Mouse (Mus musculus): ENCODE data around the gene Hivep3. TPM values are rescaled to one million over a fixed set of nuclear protein-coding genes. Genes with fewer than 3 reads are reported as not detected.

Hivep3 gene
- polyA plus RNA-seq, 1 experiment = 0.54 TPM

GRCm38 (mm10) chr4:119768046-119768445, 34.5 kb downstream of the Hivep3 start:
- no peaks in the 10 kb centered on the region for H3K27me3 ChIP-seq (ENCODE audit: control insufficient read depth, insufficient read depth, insufficient read length)
- H3ac ChIP-seq (ENCODE audit: control insufficient read depth, insufficient read length) = no peak overlapping the region
- TF ChIP-seq MYOG (IDR thresholded peaks at IDR 0.05; ENCODE audit: control insufficient read depth in 1 of 3, insufficient read depth in 1 of 3, insufficient read length in 2 of 3, low read depth in 2 of 3) = no peak
- TF ChIP-seq CEBPB (IDR thresholded peaks at IDR 0.05; ENCODE audit: insufficient read depth, poor library complexity, severe bottlenecking) = no peak
- TF ChIP-seq SRF (IDR thresholded peaks at IDR 0.05; ENCODE audit: control insufficient read depth, insufficient read length, low read depth) = no peak
- no peak for TF ChIP-seq TCF12 (IDR thresholded peaks at IDR 0.05; ENCODE audit: insufficient read depth, poor library complexity, severe bottlenecking)
- TF ChIP-seq REST (IDR thresholded peaks at IDR 0.05; ENCODE audit: insufficient read depth, insufficient read length) = no peak
- no peak for TF ChIP-seq USF1 (IDR thresholded peaks at IDR 0.05; ENCODE audit: low read depth)
- TF ChIP-seq MYOD1 (IDR thresholded peaks at IDR 0.05; ENCODE audit: control insufficient read depth in 1 of 3, insufficient read length in 2 of 3, low read depth in 2 of 3) = no peak
- no peak for TF ChIP-seq POLR2A (IDR thresholded peaks at IDR 0.05; ENCODE audit: insufficient read length, low read depth)
- no peak for TF ChIP-seq MAX (IDR thresholded peaks at IDR 0.05; ENCODE audit: low read depth)
- TF ChIP-seq E2F4 (IDR thresholded peaks at IDR 0.05; ENCODE audit: insufficient read depth) = no peak
- TF ChIP-seq POLR2AphosphoS2 (IDR thresholded peaks at IDR 0.05; ENCODE audit: insufficient read length, low read depth) = no peak
- TF ChIP-seq TCF3 (IDR thresholded peaks at IDR 0.05; ENCODE audit: insufficient read length, low read depth) = no peak
- H3K4me3 ChIP-seq = no peak overlapping the region
- no peaks in the 10 kb centered on the region for H3K79me2 ChIP-seq (ENCODE audit: control insufficient read depth, insufficient read depth)
- no peak overlapping the region for H3K4me2 ChIP-seq (ENCODE audit: low read depth)
- no peaks in the 10 kb centered on the region for H3K36me3 ChIP-seq (ENCODE audit: control insufficient read depth, insufficient read depth)

GRCm38 (mm10) chr4:119775913-119776312, 42.3 kb downstream of the Hivep3 start:
- no peak overlapping the region for H3ac ChIP-seq (ENCODE audit: control insufficient read depth, insufficient read length)
- no peak overlapping the region for H3K4me2 ChIP-seq (ENCODE audit: low read depth)
- no peaks in the 10 kb centered on the region for H3K36me3 ChIP-seq (ENCODE audit: control insufficient read depth, insufficient read depth)
- peaks cover 5% of the 10 kb centered on the region for H3K27me3 ChIP-seq (ENCODE audit: control insufficient read depth, insufficient read depth, insufficient read length)
- TF ChIP-seq TCF3 (IDR thresholded peaks at IDR 0.05; ENCODE audit: insufficient read length, low read depth) = no peak
- TF ChIP-seq TCF12 (IDR thresholded peaks at IDR 0.05; ENCODE audit: insufficient read depth, poor library complexity, severe bottlenecking) = no peak
- no peak for TF ChIP-seq E2F4 (IDR thresholded peaks at IDR 0.05; ENCODE audit: insufficient read depth)
- TF ChIP-seq MAX (IDR thresholded peaks at IDR 0.05; ENCODE audit: low read depth) = no peak
- no peak for TF ChIP-seq MYOG (IDR thresholded peaks at IDR 0.05; ENCODE audit: control insufficient read depth in 1 of 3, insufficient read depth in 1 of 3, insufficient read length in 2 of 3, low read depth in 2 of 3)
- TF ChIP-seq POLR2A (IDR thresholded peaks at IDR 0.05; ENCODE audit: insufficient read length, low read depth) = no peak
- no peak for TF ChIP-seq MYOD1 (IDR thresholded peaks at IDR 0.05; ENCODE audit: control insufficient read depth in 1 of 3, insufficient read length in 2 of 3, low read depth in 2 of 3)
- no peak for TF ChIP-seq SRF (IDR thresholded peaks at IDR 0.05; ENCODE audit: control insufficient read depth, insufficient read length, low read depth)
- TF ChIP-seq REST (IDR thresholded peaks at IDR 0.05; ENCODE audit: insufficient read depth, insufficient read length) = no peak
- TF ChIP-seq CEBPB (IDR thresholded peaks at IDR 0.05; ENCODE audit: insufficient read depth, poor library complexity, severe bottlenecking) = no peak
- no peak for TF ChIP-seq POLR2AphosphoS2 (IDR thresholded peaks at IDR 0.05; ENCODE audit: insufficient read length, low read depth)
- TF ChIP-seq USF1 (IDR thresholded peaks at IDR 0.05; ENCODE audit: low read depth) = no peak
- no peaks in the 10 kb centered on the region for H3K79me2 ChIP-seq (ENCODE audit: control insufficient read depth, insufficient read depth)
- H3K4me3 ChIP-seq = no peak overlapping the region

- Histone ChIP-seq H3K27me3 (ENCODE audit: control insufficient read depth, insufficient read depth, insufficient read length) (peaks cover 5% of the 10 kb centered on the region), H3K36me3 (ENCODE audit: control insufficient read depth, insufficient read depth) (no peaks in the 10 kb centered on the region), H3ac (ENCODE audit: control insufficient read depth, insufficient read length) (no peak overlapping the region), H3K79me2 (ENCODE audit: control insufficient read depth, insufficient read depth) (no peaks in the 10 kb centered on the region), H3K4me3 (no peak overlapping the region), H3K4me2 (ENCODE audit: low read depth) (no peak overlapping the region)
- TF ChIP-seq POLR2AphosphoS2 (IDR thresholded peaks at IDR 0.05; ENCODE audit: insufficient read length, low read depth) = no peak
- TF ChIP-seq MYOD1 (IDR thresholded peaks at IDR 0.05; ENCODE audit: control insufficient read depth in 1 of 3, insufficient read length in 2 of 3, low read depth in 2 of 3) = no peak
Measured at GRCm38 (mm10) chr4:119777146-119777545, 43.6 kb downstream of the Hivep3 start.

- Histone ChIP-seq H3K4me3 (no peak overlapping the region), H3K4me2 (ENCODE audit: low read depth) (no peak overlapping the region), H3K79me2 (ENCODE audit: control insufficient read depth, insufficient read depth) (no peaks in the 10 kb centered on the region), H3K27me3 (ENCODE audit: control insufficient read depth, insufficient read depth, insufficient read length) (peaks cover 5% of the 10 kb centered on the region), H3ac (ENCODE audit: control insufficient read depth, insufficient read length) (no peak overlapping the region), H3K36me3 (ENCODE audit: control insufficient read depth, insufficient read depth) (no peaks in the 10 kb centered on the region)
- TF ChIP-seq MAX (IDR thresholded peaks at IDR 0.05; ENCODE audit: low read depth) (no peak), TCF12 (IDR thresholded peaks at IDR 0.05; ENCODE audit: insufficient read depth, poor library complexity, severe bottlenecking) (no peak), REST (IDR thresholded peaks at IDR 0.05; ENCODE audit: insufficient read depth, insufficient read length) (no peak), USF1 (IDR thresholded peaks at IDR 0.05; ENCODE audit: low read depth) (no peak), POLR2A (IDR thresholded peaks at IDR 0.05; ENCODE audit: insufficient read length, low read depth) (no peak), MYOG (IDR thresholded peaks at IDR 0.05; ENCODE audit: control insufficient read depth in 1 of 3, insufficient read depth in 1 of 3, insufficient read length in 2 of 3, low read depth in 2 of 3) (no peak), E2F4 (IDR thresholded peaks at IDR 0.05; ENCODE audit: insufficient read depth) (no peak), MYOD1 (IDR thresholded peaks at IDR 0.05; ENCODE audit: control insufficient read depth in 1 of 3, insufficient read length in 2 of 3, low read depth in 2 of 3) (no peak), CEBPB (IDR thresholded peaks at IDR 0.05; ENCODE audit: insufficient read depth, poor library complexity, severe bottlenecking) (no peak), SRF (IDR thresholded peaks at IDR 0.05; ENCODE audit: control insufficient read depth, insufficient read length, low read depth) (no peak), POLR2AphosphoS2 (IDR thresholded peaks at IDR 0.05; ENCODE audit: insufficient read length, low read depth) (no peak), TCF3 (IDR thresholded peaks at IDR 0.05; ENCODE audit: insufficient read length, low read depth) (no peak)
Measured at GRCm38 (mm10) chr4:119779561-119780400, 46.2 kb downstream of the Hivep3 start.

Data from myocyte (in vitro differentiated cells).